Mouse (Mus musculus) forebrain, embryonic 15.5 days (tissue): ENCODE measurements around the gene P2ry14. TPM values are rescaled to one million over a fixed set of nuclear protein-coding genes. Genes with fewer than 3 reads are reported as not detected.
"Not testable (repeated sequence)": the region's sequence is repeated elsewhere in the genome, so short reads cannot be mapped to it uniquely, and the experiment has no call there.

Experiments used
- ATAC-seq: fragments of 200-750 bp; cut with Nextera tagmentation; replicated peaks from 2 replicates; pipeline ENCODE4 v1.8.0; 2017; ENCODE audit warnings: mild to moderate bottlenecking, moderate TSS enrichment, moderate library complexity
- H3K27ac ChIP-seq: fragments of 300-500 bp; sonication (generic); replicated peaks from 2 replicates; pipeline ENCODE4 v1.5.1; 2015; ENCODE audit warnings: mild to moderate bottlenecking, inconsistent platforms
- H3K27me3 ChIP-seq: fragments of 300-500 bp; sonication (generic); 2 replicates; pipeline ENCODE4 v1.6.1; 2015; ENCODE audit warnings: inconsistent platforms
- H3K36me3 ChIP-seq: fragments of 300-500 bp; sonication (generic); 2 replicates; pipeline ENCODE4 v1.6.1; 2015; ENCODE audit warnings: mild to moderate bottlenecking, inconsistent platforms
- H3K4me1 ChIP-seq: fragments of 300-500 bp; sonication (generic); 2 replicates; pipeline ENCODE4 v1.6.1; 2015; ENCODE audit warnings: inconsistent platforms
- H3K4me2 ChIP-seq: fragments of 300-500 bp; sonication (generic); replicated peaks from 2 replicates; pipeline ENCODE4 v1.6.1; 2015; ENCODE audit warnings: mild to moderate bottlenecking, inconsistent platforms
- H3K4me3 ChIP-seq: fragments of 300-500 bp; sonication (generic); 2 replicates; pipeline ENCODE4 v1.5.1; 2015; ENCODE audit warnings: mild to moderate bottlenecking, inconsistent platforms
- H3K9ac ChIP-seq: fragments of 300-500 bp; sonication (generic); replicated peaks from 2 replicates; pipeline ENCODE4 v1.6.1; 2015; ENCODE audit warnings: mild to moderate bottlenecking, inconsistent platforms
- H3K9me3 ChIP-seq: fragments of 300-500 bp; sonication (generic); 2 replicates; pipeline ENCODE4 v1.6.1; 2016; ENCODE audit warnings: inconsistent platforms
- WGBS: fragments of 180-500 bp; shearing (Covaris S2); methylation state at CpG from one replicate; pipeline ENCODE4 v1.1.7; 2015; ENCODE audit warnings: mixed read lengths; 5-methylcytosine and 5-hydroxymethylcytosine counted together
- polyA plus RNA-seq: library from polyadenylated mRNA; unstranded; fragments of >200 nt; fragmentation: Nextera tagmentation; extraction: Ambion mirVana; gene quantifications from 2 replicates; pipeline ENCODE4 v1.2.1, GENCODE M21; 2015

The P2ry14 gene
- polyA plus RNA-seq, 1 experiment from 2014 or later = 3.5 TPM

DNA sequence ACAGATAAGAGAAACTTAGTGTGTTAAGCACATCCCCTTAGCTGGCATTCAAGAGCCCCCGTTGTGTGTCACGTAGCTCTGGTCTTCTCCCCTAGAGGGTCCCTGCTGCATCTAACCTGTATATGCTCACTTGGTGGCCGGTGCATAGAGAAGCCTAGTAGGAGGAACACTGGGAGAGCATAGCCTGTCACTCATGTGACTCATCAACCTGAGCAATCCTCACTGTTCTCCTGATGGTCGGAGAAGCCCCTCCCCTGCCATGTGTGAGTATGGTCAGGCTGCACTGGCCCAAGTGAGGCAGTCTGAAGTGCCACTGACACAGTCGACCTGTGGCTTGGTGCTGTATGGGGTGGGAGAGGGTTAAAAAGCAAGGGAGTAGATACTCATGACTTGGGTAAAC is 28.4 kb downstream of the P2ry14 start:
- Histone ChIP-seq H3K4me1 (no peaks in the 10 kb centered on the region), H3K27me3 (no peaks in the 10 kb centered on the region), H3K36me3 (no peaks in the 10 kb centered on the region), H3K4me3 (no peak overlapping the region), H3K27ac (no peak overlapping the region), H3K4me2 (no peak overlapping the region), H3K9ac (no peak overlapping the region), H3K9me3 (no peaks in the 10 kb centered on the region)
- no peak for ATAC-seq
- WGBS = 75% methylated on average over 5 of the region's 5 CpGs

DNA sequence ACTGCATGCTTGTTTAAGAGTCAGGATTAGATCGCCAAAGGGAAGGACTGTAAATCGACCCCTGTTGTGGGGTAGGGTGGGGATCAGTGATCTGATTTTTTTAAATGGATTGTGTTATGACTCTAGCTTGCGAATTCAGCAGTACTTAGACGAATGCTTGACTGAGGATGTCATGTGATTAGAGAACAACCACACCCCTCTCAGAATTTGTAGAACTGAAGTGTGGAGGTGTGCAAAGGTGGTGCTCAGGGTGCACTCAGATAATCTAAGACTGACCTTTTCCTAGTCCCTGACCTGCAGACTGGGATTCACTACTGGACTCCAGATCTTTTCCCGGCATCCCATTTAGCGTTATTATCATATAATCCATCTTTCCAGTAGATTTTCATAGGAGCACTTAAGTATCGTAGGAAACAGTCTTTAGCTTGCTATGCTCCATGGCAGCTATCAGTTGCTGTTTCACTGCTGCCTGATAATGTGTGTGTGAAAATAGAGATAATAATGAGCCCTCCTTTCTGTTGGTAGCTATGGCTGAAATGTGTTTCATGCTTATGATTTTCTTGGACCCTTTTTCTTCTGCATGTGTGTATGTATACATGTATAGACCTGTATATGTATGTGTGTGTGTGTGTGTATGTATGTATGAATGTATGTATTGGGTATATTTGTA is 31.5 kb downstream of the P2ry14 start:
- H3K27me3 ChIP-seq = no peaks in the 10 kb centered on the region
- H3K9ac ChIP-seq = no peak overlapping the region
- 72% methylated on average over 7 of the region's 7 CpGs for WGBS
- no peaks in the 10 kb centered on the region for H3K9me3 ChIP-seq
- no peaks in the 10 kb centered on the region for H3K4me1 ChIP-seq
- no peak overlapping the region for H3K4me3 ChIP-seq
- no peak overlapping the region for H3K27ac ChIP-seq
- H3K36me3 ChIP-seq = no peaks in the 10 kb centered on the region
- H3K4me2 ChIP-seq = no peak overlapping the region
- ATAC-seq = no peak

DNA sequence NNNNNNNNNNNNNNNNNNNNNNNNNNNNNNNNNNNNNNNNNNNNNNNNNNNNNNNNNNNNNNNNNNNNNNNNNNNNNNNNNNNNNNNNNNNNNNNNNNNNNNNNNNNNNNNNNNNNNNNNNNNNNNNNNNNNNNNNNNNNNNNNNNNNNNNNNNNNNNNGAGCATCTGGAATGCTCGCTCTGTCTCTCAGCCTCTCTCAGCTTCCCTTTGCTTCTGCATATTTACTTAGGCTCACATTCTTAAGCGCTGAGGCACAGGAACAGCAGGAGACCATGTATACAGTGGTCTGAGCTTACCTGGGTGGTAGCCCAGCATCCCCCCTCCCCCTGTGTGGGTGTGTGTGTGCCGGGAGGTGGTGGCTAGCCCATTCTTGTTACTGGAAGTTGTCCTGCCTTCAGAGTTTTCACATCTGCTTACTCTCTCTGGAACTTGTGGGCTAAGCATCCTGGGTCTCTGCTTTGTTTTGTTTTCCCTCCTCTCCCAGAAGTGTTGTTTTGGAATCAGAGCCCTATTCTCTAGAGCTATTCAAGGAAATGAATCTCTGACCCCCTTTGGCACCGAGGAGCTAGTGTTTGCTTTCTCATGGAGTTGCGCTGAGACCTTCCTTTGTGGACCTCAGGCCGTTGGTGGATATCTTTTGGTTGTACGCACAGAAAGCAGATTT is 32.2 kb downstream of the P2ry14 start:
- Histone ChIP-seq H3K36me3 (no peaks in the 10 kb centered on the region), H3K9ac (no peak overlapping the region), H3K27ac (no peak overlapping the region), H3K4me1 (no peaks in the 10 kb centered on the region), H3K9me3 (no peaks in the 10 kb centered on the region), H3K27me3 (no peaks in the 10 kb centered on the region), H3K4me2 (no peak overlapping the region), H3K4me3 (no peak overlapping the region)
- 43% methylated on average over 7 of the region's 7 CpGs for WGBS
- ATAC-seq = peak; percentile 36

DNA sequence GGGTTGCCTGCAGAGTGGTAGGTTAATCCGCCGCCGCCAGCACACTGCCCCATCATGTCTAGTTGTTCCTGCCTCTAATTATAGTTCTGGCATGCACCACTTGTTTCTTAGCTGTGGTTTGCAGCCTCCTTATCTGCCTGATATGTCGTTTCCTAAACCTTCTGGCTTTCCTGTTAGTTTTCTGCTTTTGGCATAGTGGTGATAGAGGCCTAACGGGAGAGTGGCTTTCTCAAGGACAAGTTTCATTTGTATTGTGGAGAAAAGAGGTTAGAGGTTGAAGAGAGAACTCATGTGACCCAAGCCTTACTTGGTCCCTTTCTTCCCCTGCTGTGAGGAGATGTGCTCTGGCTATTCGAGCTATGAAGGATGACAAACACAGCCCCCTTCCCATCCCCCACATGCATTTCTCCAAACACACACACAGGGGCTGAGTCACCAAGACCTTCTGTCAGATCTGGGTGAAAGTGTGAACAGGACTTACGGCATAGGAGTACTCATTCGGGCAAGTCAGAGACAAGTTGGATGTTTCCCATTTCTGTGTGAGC is 39.4 kb downstream of the P2ry14 start:
- H3K36me3 ChIP-seq = no peaks in the 10 kb centered on the region
- H3K27me3 ChIP-seq = no peaks in the 10 kb centered on the region
- H3K9me3 ChIP-seq = no peaks in the 10 kb centered on the region
- no peak overlapping the region for H3K9ac ChIP-seq
- ATAC-seq = no peak
- no peaks in the 10 kb centered on the region for H3K4me1 ChIP-seq
- no peak overlapping the region for H3K4me3 ChIP-seq
- H3K4me2 ChIP-seq = no peak overlapping the region
- 90% methylated on average over 8 of the region's 8 CpGs for WGBS
- no peak overlapping the region for H3K27ac ChIP-seq

DNA sequence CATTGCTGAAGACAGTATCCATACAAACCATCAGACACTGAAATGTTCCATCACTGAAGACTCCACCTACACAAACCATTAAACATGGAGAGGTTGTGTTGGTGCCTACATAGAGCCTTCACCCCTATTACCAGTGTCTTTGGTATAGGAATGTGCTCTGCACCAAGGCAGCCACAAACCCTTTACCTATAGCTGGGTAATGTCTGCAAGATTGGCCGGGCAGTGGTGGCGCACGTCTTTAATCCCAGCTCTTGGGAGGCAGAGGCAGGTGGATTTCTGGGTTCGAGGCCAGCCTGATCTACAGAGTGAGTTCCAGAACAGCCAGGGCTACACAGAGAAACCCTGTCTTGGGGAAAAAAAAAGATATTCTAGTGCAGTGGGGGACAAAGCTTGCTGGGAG is 40.1 kb downstream of the P2ry14 start:
- not testable (repeated sequence) for H3K4me2 ChIP-seq, H3K4me1 ChIP-seq, H3K27me3 ChIP-seq, H3K27ac ChIP-seq, H3K36me3 ChIP-seq, H3K4me3 ChIP-seq, H3K9ac ChIP-seq, ATAC-seq, H3K9me3 ChIP-seq
- WGBS = 98% methylated on average over 4 of the region's 4 CpGs

DNA sequence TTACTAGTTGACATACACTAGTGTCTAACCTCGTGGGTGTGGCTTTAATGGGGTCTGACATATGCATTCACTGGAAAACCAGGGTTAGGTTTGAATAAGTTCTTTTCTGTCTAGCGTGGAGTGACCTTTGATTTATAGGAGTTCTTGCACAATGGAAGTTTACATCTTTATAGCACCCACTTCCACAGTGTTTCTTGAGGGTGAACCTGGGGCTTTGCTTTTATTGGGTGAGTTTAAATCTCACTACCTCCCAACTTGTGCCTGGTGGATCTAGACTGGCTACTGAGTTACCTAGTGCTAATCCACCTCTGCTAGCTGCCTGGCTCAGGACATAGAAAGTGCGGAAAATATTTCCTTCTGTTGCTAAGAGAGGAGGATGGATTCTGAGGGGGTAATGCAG is 41.5 kb downstream of the P2ry14 start:
- H3K4me2 ChIP-seq = no peak overlapping the region
- H3K4me1 ChIP-seq = no peaks in the 10 kb centered on the region
- H3K4me3 ChIP-seq = no peak overlapping the region
- no peaks in the 10 kb centered on the region for H3K9me3 ChIP-seq
- no peak for ATAC-seq
- H3K27me3 ChIP-seq = no peaks in the 10 kb centered on the region
- H3K36me3 ChIP-seq = no peaks in the 10 kb centered on the region
- no peak overlapping the region for H3K27ac ChIP-seq
- 86% methylated on average over 3 of the region's 3 CpGs for WGBS
- H3K9ac ChIP-seq = no peak overlapping the region

DNA sequence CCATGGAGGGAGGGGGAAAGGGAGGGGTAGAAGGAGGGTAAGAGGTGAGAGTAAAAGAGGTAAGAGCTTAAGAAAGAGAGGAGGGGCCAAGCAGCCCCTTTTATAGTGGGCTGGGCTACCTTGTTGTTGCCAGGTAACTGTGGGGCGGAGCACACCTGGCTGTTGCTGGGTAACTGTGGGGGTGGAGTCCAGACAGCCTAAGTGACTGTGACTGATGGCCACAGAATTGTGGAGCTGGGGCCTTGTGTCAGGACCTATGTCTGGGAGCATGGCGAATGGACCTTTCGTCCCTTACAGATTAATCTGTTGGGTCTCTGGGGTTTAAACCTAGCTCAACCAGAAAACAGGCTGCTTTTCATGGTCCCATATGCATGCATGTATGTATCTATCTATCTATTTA is 43.6 kb downstream of the P2ry14 start:
- not testable (repeated sequence) for H3K9me3 ChIP-seq, H3K4me3 ChIP-seq, H3K27ac ChIP-seq, ATAC-seq, H3K27me3 ChIP-seq, H3K9ac ChIP-seq, H3K36me3 ChIP-seq, H3K4me2 ChIP-seq, H3K4me1 ChIP-seq
- 96% methylated on average over 3 of the region's 3 CpGs for WGBS

DNA sequence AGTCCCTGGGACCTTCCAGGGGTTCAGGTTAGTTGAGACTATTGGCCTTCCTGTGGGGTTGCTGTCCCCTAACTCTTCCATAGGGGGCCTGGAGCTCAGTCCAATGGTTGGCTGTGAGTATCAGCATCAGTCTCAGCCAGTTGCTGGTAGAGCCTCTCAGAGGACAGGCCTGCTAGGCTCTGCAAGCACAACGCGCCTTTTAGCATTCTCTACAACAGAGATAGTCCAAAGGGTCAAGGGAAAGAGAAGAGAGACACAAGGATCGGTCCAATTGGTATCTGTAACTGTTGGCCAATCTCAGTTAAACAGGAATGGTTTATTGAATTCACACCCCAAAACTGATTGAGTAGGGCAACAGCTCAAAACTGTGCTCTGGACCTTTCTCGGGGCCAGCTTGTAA is 46.0 kb downstream of the P2ry14 start:
- H3K36me3 ChIP-seq = no peaks in the 10 kb centered on the region
- H3K4me3 ChIP-seq = no peak overlapping the region
- no peak overlapping the region for H3K9ac ChIP-seq
- H3K4me1 ChIP-seq = no peaks in the 10 kb centered on the region
- no peak overlapping the region for H3K27ac ChIP-seq
- no peaks in the 10 kb centered on the region for H3K9me3 ChIP-seq
- no peak overlapping the region for H3K4me2 ChIP-seq
- ATAC-seq = no peak
- H3K27me3 ChIP-seq = no peaks in the 10 kb centered on the region
- 91% methylated on average over 4 of the region's 4 CpGs for WGBS

DNA sequence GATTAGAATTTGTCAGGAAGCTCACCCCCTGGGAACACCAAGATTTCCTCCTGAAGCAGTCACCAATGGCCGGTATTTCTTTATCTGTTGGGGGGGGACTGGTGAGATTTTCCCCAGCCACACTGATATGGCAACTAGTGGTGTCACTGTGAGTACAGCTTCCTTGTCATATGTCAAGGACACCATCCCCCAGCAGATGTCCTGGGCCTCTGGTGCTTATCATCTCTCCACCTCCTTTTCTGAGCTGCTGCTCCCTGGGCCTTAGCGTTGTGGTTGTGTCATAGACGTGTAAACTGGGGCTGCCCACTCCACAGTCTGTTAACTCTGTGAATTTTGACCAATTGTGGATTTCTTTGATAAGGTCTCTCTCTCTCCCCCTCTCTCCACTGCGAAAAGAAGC is 49.0 kb downstream of the P2ry14 start:
- Histone ChIP-seq H3K9ac (no peak overlapping the region), H3K27me3 (no peaks in the 10 kb centered on the region), H3K36me3 (no peaks in the 10 kb centered on the region), H3K9me3 (no peaks in the 10 kb centered on the region), H3K4me1 (no peaks in the 10 kb centered on the region), H3K4me3 (no peak overlapping the region), H3K27ac (no peak overlapping the region), H3K4me2 (no peak overlapping the region)
- WGBS = 85% methylated on average over 4 of the region's 4 CpGs
- ATAC-seq = no peak

DNA sequence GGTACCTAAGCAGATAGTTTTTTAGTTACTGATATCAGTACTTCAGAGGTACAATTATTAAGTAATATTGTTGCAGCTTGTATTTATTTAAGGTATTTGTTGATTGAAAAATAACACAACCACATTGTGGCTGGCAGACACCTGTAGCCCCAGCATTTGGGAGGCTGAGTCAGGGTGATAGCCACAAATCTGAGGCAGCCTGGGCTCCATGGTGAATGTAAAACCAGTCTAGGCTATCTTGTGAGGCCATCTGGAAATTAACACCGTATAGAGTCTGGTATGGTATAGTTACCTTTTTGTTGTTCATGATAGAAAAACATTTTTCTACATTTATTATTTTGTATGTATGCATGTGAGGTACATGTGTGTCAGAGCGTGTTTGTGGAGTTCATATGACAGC is 51.3 kb downstream of the P2ry14 start:
- Histone ChIP-seq H3K36me3 (no peaks in the 10 kb centered on the region), H3K4me3 (no peak overlapping the region), H3K27me3 (no peaks in the 10 kb centered on the region), H3K9me3 (no peaks in the 10 kb centered on the region), H3K4me2 (no peak overlapping the region), H3K27ac (no peak overlapping the region), H3K4me1 (no peaks in the 10 kb centered on the region), H3K9ac (no peak overlapping the region)
- 91% methylated on average over 2 of the region's 2 CpGs for WGBS
- ATAC-seq = no peak

DNA sequence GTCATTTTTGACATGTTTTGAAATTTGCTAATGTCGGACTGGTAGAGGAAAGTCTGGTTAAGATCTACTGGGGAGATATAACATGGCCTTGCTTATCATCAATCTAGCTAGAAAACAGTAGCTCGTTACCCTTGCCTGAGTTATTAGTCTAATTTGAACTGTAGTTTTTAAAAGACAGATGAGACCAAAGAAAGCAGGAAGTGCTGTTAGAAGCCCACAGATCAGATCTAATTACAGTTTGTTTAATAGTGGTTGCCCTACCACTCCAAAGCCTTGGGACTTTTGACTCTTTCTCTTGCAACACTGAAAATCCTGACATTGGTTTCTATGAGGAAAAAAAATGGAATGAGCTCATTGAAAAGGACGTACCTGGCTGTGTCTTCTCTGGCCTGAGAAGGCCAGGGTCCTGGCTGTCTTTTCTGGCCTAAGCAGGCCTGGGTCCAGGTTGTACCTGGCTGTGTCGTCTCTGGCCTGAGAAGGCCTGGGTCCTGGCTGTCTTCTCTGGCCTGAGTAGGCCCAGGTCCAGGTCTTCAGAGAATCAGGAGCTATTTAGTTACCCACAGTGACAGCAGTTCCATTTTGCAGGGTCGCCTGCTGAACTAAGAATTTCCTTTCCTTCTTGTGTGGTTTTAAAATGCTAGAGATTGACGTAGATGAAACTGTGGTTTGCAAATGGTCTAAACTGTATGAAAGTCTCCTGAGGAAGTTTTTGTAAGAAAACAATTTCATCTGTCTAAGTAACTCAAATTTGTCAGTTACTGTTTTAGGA is 52.0 kb downstream of the P2ry14 start, which contains the start of gene Gpr171:
Gpr171 (minus strand) TSS at position 604 of the 769 bp plus-strand sequence.
- 80% methylated on average over 6 of the region's 6 CpGs for WGBS
- Histone ChIP-seq H3K4me3 (no peak within 1 kb of the TSS), H3K9me3 (no peaks in the 10 kb centered on the region), H3K9ac (no peak within 1 kb of the TSS), H3K4me2 (no peak within 1 kb of the TSS), H3K4me1 (no peaks in the 10 kb centered on the region), H3K36me3 (no peaks in the 10 kb centered on the region), H3K27me3 (no peaks in the 10 kb centered on the region), H3K27ac (no peak within 1 kb of the TSS)
- ATAC-seq = no peak

DNA sequence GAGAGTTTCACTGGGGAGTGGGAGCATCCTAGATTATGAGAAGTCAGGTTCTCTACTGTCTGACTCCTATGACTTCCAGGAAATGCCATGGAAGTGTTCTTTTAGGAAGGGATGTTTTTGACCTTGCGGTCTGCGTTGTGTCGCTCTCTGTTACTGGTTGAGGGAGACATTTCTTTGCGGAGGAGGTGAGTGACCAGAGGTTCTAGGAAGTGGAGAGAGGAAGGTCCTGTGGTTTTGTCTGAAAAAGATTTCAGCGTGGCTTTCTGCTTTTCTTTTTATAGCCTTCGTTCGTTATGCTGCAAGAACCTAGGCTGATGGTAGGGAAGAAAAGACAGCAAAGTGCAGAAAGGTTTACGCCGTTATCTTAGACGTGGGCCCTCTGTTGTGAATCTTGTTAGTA is 54.9 kb downstream of the P2ry14 start:
- Histone ChIP-seq H3K27me3 (no peaks in the 10 kb centered on the region), H3K4me1 (no peaks in the 10 kb centered on the region), H3K36me3 (no peaks in the 10 kb centered on the region), H3K4me2 (no peak overlapping the region), H3K9me3 (no peaks in the 10 kb centered on the region), H3K9ac (no peak overlapping the region), H3K4me3 (no peak overlapping the region), H3K27ac (no peak overlapping the region)
- WGBS = 83% methylated on average over 10 of the region's 10 CpGs
- no peak for ATAC-seq
